In genomic region chr6:34344935-34345334, GRCm38 (mm10) we compare ENCODE assay signal across 9 mouse cellular contexts. TPM values are rescaled to one million over a fixed set of nuclear protein-coding genes. Genes with fewer than 3 reads are reported as not detected.
DNase-seq lines count a peak whose midpoint lies in the region; ATAC-seq lines count a peak whose summit lies in the region.
"Had no signal": no experiment of that assay in that cellular context is flagged by ENCODE, and none has a peak within 500 bp of the region (broad histone marks: within the 10 kb centered on the region; RNA-seq: fewer than 3 reads in every experiment).

No protein-coding gene starts in this region.

- peaks cover 8% of the 10 kb centered on the region for H3K4me1 ChIP-seq in heart, embryonic 11.5 days (ENCODE audit: control insufficient read depth, insufficient read depth, low read length)

- no peaks in the 10 kb centered on the region for H3K27me3 ChIP-seq in heart, embryonic 11.5 days (ENCODE audit: control insufficient read depth, insufficient read depth, low read length)

- no peaks in the 10 kb centered on the region for H3K36me3 ChIP-seq in heart, embryonic 11.5 days (ENCODE audit: control insufficient read depth, insufficient read depth, low read length)
- H3K36me3 ChIP-seq: G1E had no signal

- no peak overlapping the region for H3K4me3 ChIP-seq in heart, embryonic 11.5 days (ENCODE audit: low read depth, low read length)

- no peak overlapping the region for H3K27ac ChIP-seq in heart, embryonic 11.5 days (ENCODE audit: low read depth, low read length)

- no peak for ATAC-seq in heart, embryonic 11.5 days (replicated peaks; ENCODE audit: insufficient number of reproducible peaks, low FRiP score, low TSS enrichment)

- no peak overlapping the region for H3K9ac ChIP-seq in heart, embryonic 11.5 days (ENCODE audit: low read depth, low read length)

- WGBS in heart, embryonic 11.5 days (ENCODE audit: insufficient replicate concordance), result 18% methylated on average over 9 of the region's 9 CpGs

- DNase-seq in heart, adult 8-10 months (ENCODE audit: low spot score), result no peak
- DNase-seq in R1 (ENCODE audit: low read depth, low spot score), result peak; percentile 100
- DNase-seq in kidney, adult 8-10 months, result peak; percentile 10 to 11
- peak; percentile 70 for DNase-seq in lung, postnatal 36 days
- DNase-seq in T-cell, adult 2 months (ENCODE audit: low spot score), result no peak
- DNase-seq in gastrocnemius, postnatal 4 days (ENCODE audit: low spot score in 2 of 2), result no peak
- DNase-seq in right cerebral cortex, postnatal 10 days (ENCODE audit: low spot score in 2 of 2), result no peak

- H3K4me2 ChIP-seq in heart, embryonic 11.5 days, result 0 out of 2 replicates have a peak overlapping the region, but pooled peaks have one; percentile 0

- H3K9me3 ChIP-seq in heart, embryonic 11.5 days (replicated peaks; ENCODE audit: control insufficient read depth, low read length), result no peaks in the 10 kb centered on the region
- H3K9me3 ChIP-seq: G1E had no signal

RNA-seq across cellular contexts. Expression of gene Akr1b8, which starts 9.0 kb away (rescaled TPM):
- 19.6 and 22.2 TPM in 2 replicates for polyA plus RNA-seq in heart, embryonic 11.5 days (2014; fragmentation: Nextera tagmentation; extraction: Ambion mirVana)
- total RNA-seq in heart, adult 8-10 months (2022), result 1 to 10 TPM; 3.7 to 4.6 (median 3.9) TPM
- 10 to 100 TPM in 1 of 2 experiments, 1 to 10 TPM in 1; 10.0 to 11.3 TPM for total RNA-seq in gastrocnemius, postnatal 4 days (2021)

RNA-seq across cellular contexts. Expression of gene Akr1b3, which starts 27.7 kb away (rescaled TPM):
- polyA plus RNA-seq in heart, embryonic 11.5 days (2014; fragmentation: Nextera tagmentation; extraction: Ambion mirVana), result 205 TPM in 2 replicates
- 100 to 1,000 TPM; 272 to 373 (median 320) TPM for total RNA-seq in heart, adult 8-10 months (2022)
- 100 to 1,000 TPM; 184 to 196 TPM for total RNA-seq in gastrocnemius, postnatal 4 days (2021)

RNA-seq across cellular contexts. Expression of gene Akr1b10, which starts 39.1 kb away (rescaled TPM):
- polyA plus RNA-seq in heart, embryonic 11.5 days (2014; fragmentation: Nextera tagmentation; extraction: Ambion mirVana), result 63.1 and 67.6 TPM in 2 replicates
- 10 to 100 TPM; 69.6 to 81.5 (median 73.7) TPM for total RNA-seq in heart, adult 8-10 months (2022)
- 10 to 100 TPM; 34.9 to 36.5 TPM for total RNA-seq in gastrocnemius, postnatal 4 days (2021)

Comparison
In these comparisons a context has a peak if more than half of its experiments do, and no peak if none do; other contexts are left out.
1. DNase-seq: peak in R1 (single experiment), kidney, adult 8-10 months (2 of 2) and lung, postnatal 36 days (single experiment); none in heart, adult 8-10 months (single experiment), T-cell, adult 2 months (single experiment), gastrocnemius, postnatal 4 days (0 of 2) and right cerebral cortex, postnatal 10 days (0 of 2).